Mouse (Mus musculus) hindbrain, embryonic 11.5 days (tissue): ENCODE measurements around the gene Trim2. TPM values are rescaled to one million over a fixed set of nuclear protein-coding genes. Genes with fewer than 3 reads are reported as not detected.

ENCODE experiments used
- ATAC-seq: fragments of 200-750 bp; cut with Nextera tagmentation; 2 replicates; pipeline ENCODE4 v1.8.0; 2017; ENCODE audit warnings: mild to moderate bottlenecking, moderate TSS enrichment, moderate library complexity; ENCODE audit not compliant: low FRiP score
- DNase-seq: peaks from one replicate; pipeline ENCODE4 v3.0.0-alpha.2; 2015; ENCODE audit warnings: low spot score
- H3K27ac ChIP-seq: fragments of 300-500 bp; sonication (generic); 2 replicates; pipeline ENCODE4 v1.5.1; 2014; ENCODE audit warnings: mild to moderate bottlenecking, low read depth, low read length
- H3K27me3 ChIP-seq: fragments of 300-500 bp; sonication (generic); 2 replicates; pipeline ENCODE4 v1.6.1; 2014; ENCODE audit warnings: mild to moderate bottlenecking, low read length, moderate library complexity, mixed read lengths; ENCODE audit not compliant: control insufficient read depth, insufficient read depth
- H3K36me3 ChIP-seq: fragments of 300-500 bp; sonication (generic); 2 replicates; pipeline ENCODE4 v1.6.1; 2014; ENCODE audit warnings: mild to moderate bottlenecking, low read length, moderate library complexity, mixed read lengths; ENCODE audit not compliant: control insufficient read depth, insufficient read depth
- H3K4me1 ChIP-seq: fragments of 300-500 bp; sonication (generic); replicated peaks from 2 replicates; pipeline ENCODE4 v1.6.1; 2014; ENCODE audit warnings: low read length, mixed read lengths; ENCODE audit not compliant: control insufficient read depth, insufficient read depth
- H3K4me2 ChIP-seq: fragments of 300-500 bp; sonication (generic); replicated peaks from 2 replicates; pipeline ENCODE4 v1.6.1; 2014; ENCODE audit warnings: mild to moderate bottlenecking, low read depth, low read length
- H3K4me3 ChIP-seq: fragments of 300-500 bp; sonication (generic); 2 replicates; pipeline ENCODE4 v1.5.1; 2014; ENCODE audit warnings: low read depth, low read length
- H3K9ac ChIP-seq: fragments of 300-500 bp; sonication (generic); 2 replicates; pipeline ENCODE4 v1.6.1; 2014; ENCODE audit warnings: low read depth, low read length
- H3K9me3 ChIP-seq: fragments of 300-500 bp; sonication (generic); 2 replicates; pipeline ENCODE4 v1.6.1; 2016; ENCODE audit warnings: low read length; ENCODE audit not compliant: control insufficient read depth
- WGBS: fragments of 180-500 bp; shearing (Covaris S2); extraction: QIAGEN DNeasy Blood & Tissue Kit; methylation state at CpG from one replicate; pipeline ENCODE4 v1.1.7; 2014; 5-methylcytosine and 5-hydroxymethylcytosine counted together
- polyA plus RNA-seq: library from polyadenylated mRNA; unstranded; fragments of >200 nt; fragmentation: Nextera tagmentation; extraction: Ambion mirVana; gene quantifications from 2 replicates; pipeline ENCODE4 v1.2.1, GENCODE M21; 2014

The Trim2 gene
- polyA plus RNA-seq, 1 experiment from 2014 or later: 104 TPM

- Histone ChIP-seq H3K9ac (no peak overlapping the region), H3K4me1 (no peaks in the 10 kb centered on the region; the same call in 1 of the 2 replicates), H3K9me3 (no peaks in the 10 kb centered on the region), H3K4me3 (no peak overlapping the region), H3K27ac (no peak overlapping the region), H3K4me2 (no peak overlapping the region), H3K27me3 (peaks cover 5% of the 10 kb centered on the region), H3K36me3 (no peaks in the 10 kb centered on the region)
- no peak for ATAC-seq
- no peak for DNase-seq
- 87% methylated on average over 2 of the region's 2 CpGs for WGBS
These were observed 23.5 kb upstream of the Trim2 start for GRCm38 (mm10) chr3:84330210-84330609.

GRCm38 (mm10) chr3:84324967-84325441 lies 18.3 kb upstream of the Trim2 start:
- Histone ChIP-seq H3K4me1 (0 out of 2 replicates have a peak, but pooled peaks cover 6% of the 10 kb centered on the region), H3K9ac (no peak overlapping the region), H3K36me3 (no peaks in the 10 kb centered on the region), H3K9me3 (no peaks in the 10 kb centered on the region), H3K27me3 (no peaks in the 10 kb centered on the region), H3K27ac (no peak overlapping the region), H3K4me2 (no peak overlapping the region), H3K4me3 (no peak overlapping the region)
- ATAC-seq (no peak), DNase-seq (no peak)
- WGBS: 85% methylated on average over 12 of the region's 12 CpGs

GRCm38 (mm10) chr3:84324478-84324877 lies 17.8 kb upstream of the Trim2 start:
- H3K9me3 ChIP-seq: no peaks in the 10 kb centered on the region
- no peak overlapping the region for H3K4me2 ChIP-seq
- H3K27ac ChIP-seq: no peak overlapping the region
- 22% methylated on average over 3 of the region's 3 CpGs for WGBS
- no peak overlapping the region for H3K4me3 ChIP-seq
- H3K36me3 ChIP-seq: no peaks in the 10 kb centered on the region
- no peak overlapping the region for H3K9ac ChIP-seq
- H3K27me3 ChIP-seq: no peaks in the 10 kb centered on the region
- no peak for ATAC-seq
- peak; percentile 41 for DNase-seq
- 0 out of 2 replicates have a peak, but pooled peaks cover 6% of the 10 kb centered on the region for H3K4me1 ChIP-seq

GRCm38 (mm10) chr3:84324000-84324399 lies 17.3 kb upstream of the Trim2 start:
- DNase-seq: no peak
- no peak overlapping the region for H3K4me3 ChIP-seq
- H3K9ac ChIP-seq: no peak overlapping the region
- no peaks in the 10 kb centered on the region for H3K36me3 ChIP-seq
- no peak overlapping the region for H3K4me2 ChIP-seq
- no peak for ATAC-seq
- no peaks in the 10 kb centered on the region for H3K27me3 ChIP-seq
- 0 out of 2 replicates have a peak, but pooled peaks cover 6% of the 10 kb centered on the region for H3K4me1 ChIP-seq
- no peak overlapping the region for H3K27ac ChIP-seq
- 38% methylated on average over 6 of the region's 6 CpGs for WGBS
- no peaks in the 10 kb centered on the region for H3K9me3 ChIP-seq

- no peak overlapping the region for H3K4me2 ChIP-seq
- H3K36me3 ChIP-seq: no peaks in the 10 kb centered on the region
- WGBS: 81% methylated on average over 3 of the region's 3 CpGs
- no peak for ATAC-seq
- H3K9ac ChIP-seq: no peak overlapping the region
- H3K27ac ChIP-seq: no peak overlapping the region
- H3K27me3 ChIP-seq: no peaks in the 10 kb centered on the region
- DNase-seq: no peak
- no peaks in the 10 kb centered on the region for H3K9me3 ChIP-seq
- no peak overlapping the region for H3K4me3 ChIP-seq
- H3K4me1 ChIP-seq: 0 out of 2 replicates have a peak, but pooled peaks cover 5% of the 10 kb centered on the region
These were observed 12.8 kb upstream of the Trim2 start for GRCm38 (mm10) chr3:84319504-84319903.

- Histone ChIP-seq H3K27me3 (no peaks in the 10 kb centered on the region), H3K4me2 (no peak overlapping the region), H3K9ac (no peak overlapping the region), H3K27ac (no peak overlapping the region), H3K4me3 (no peak overlapping the region), H3K9me3 (no peaks in the 10 kb centered on the region), H3K36me3 (no peaks in the 10 kb centered on the region), H3K4me1 (no peaks in the 10 kb centered on the region)
- no peak for DNase-seq
- ATAC-seq: no peak
- 90% methylated on average over 4 of the region's 4 CpGs for WGBS
These were observed 12.2 kb upstream of the Trim2 start for GRCm38 (mm10) chr3:84318865-84319264.

GRCm38 (mm10) chr3:84314651-84315191 lies 8.0 kb upstream of the Trim2 start:
- Histone ChIP-seq H3K9ac (no peak overlapping the region), H3K27ac (no peak overlapping the region), H3K4me2 (no peak overlapping the region), H3K36me3 (no peaks in the 10 kb centered on the region), H3K4me3 (no peak overlapping the region), H3K9me3 (no peaks in the 10 kb centered on the region), H3K27me3 (no peaks in the 10 kb centered on the region), H3K4me1 (no peaks in the 10 kb centered on the region)
- 33% methylated on average over 8 of the region's 8 CpGs for WGBS
- ATAC-seq (peak; percentile 60; the same call in 1 of the 2 replicates), DNase-seq (peak; percentile 84)

GRCm38 (mm10) chr3:84313801-84314541 lies 7.3 kb upstream of the Trim2 start:
- no peaks in the 10 kb centered on the region for H3K4me1 ChIP-seq
- H3K36me3 ChIP-seq: no peaks in the 10 kb centered on the region
- H3K27me3 ChIP-seq: no peaks in the 10 kb centered on the region
- no peak overlapping the region for H3K9ac ChIP-seq
- 85% methylated on average over 6 of the region's 6 CpGs for WGBS
- H3K9me3 ChIP-seq: no peaks in the 10 kb centered on the region
- H3K4me3 ChIP-seq: no peak overlapping the region
- 0 out of 2 replicates have a peak, but pooled peaks have one; percentile 26 for ATAC-seq
- no peak overlapping the region for H3K4me2 ChIP-seq
- no peak for DNase-seq
- no peak overlapping the region for H3K27ac ChIP-seq
